Mouse (Mus musculus) intestine, postnatal 0 days (tissue): ENCODE data around the gene Tjp2. TPM values are rescaled to one million over a fixed set of nuclear protein-coding genes. Genes with fewer than 3 reads are reported as not detected.
A peak's percentile ranks its signal among the peaks of the same experiment; 100 is the strongest.

Experiments
- ATAC-seq: fragments of 200-750 bp; cut with Nextera tagmentation; 2 replicates; pipeline ENCODE4 v1.8.0; 2017; ENCODE audit warnings: mild to moderate bottlenecking, moderate TSS enrichment, moderate library complexity
- H3K27ac ChIP-seq: fragments of 300-500 bp; sonication (generic); 2 replicates; pipeline ENCODE4 v1.5.1; 2014; ENCODE audit warnings: mild to moderate bottlenecking, low read depth, low read length, moderate library complexity
- H3K27me3 ChIP-seq: fragments of 300-500 bp; sonication (generic); replicated peaks from 2 replicates; pipeline ENCODE4 v1.6.1; 2014; ENCODE audit warnings: low read length, mixed read lengths; ENCODE audit not compliant: control insufficient read depth, insufficient read depth
- H3K36me3 ChIP-seq: fragments of 300-500 bp; sonication (generic); 2 replicates; pipeline ENCODE4 v1.6.1; 2014; ENCODE audit warnings: mild to moderate bottlenecking, moderate library complexity; ENCODE audit not compliant: control insufficient read depth, insufficient read depth
- H3K4me1 ChIP-seq: fragments of 300-500 bp; sonication (generic); replicated peaks from 2 replicates; pipeline ENCODE4 v1.6.1; 2014; ENCODE audit warnings: antibody characterized with exemption, low read length, mixed read lengths; ENCODE audit not compliant: control insufficient read depth, insufficient read depth
- H3K4me2 ChIP-seq: fragments of 300-500 bp; sonication (generic); replicated peaks from 2 replicates; pipeline ENCODE4 v1.6.1; 2014; ENCODE audit warnings: low read depth, mild to moderate bottlenecking, moderate library complexity
- H3K4me3 ChIP-seq: fragments of 300-500 bp; sonication (generic); 2 replicates; pipeline ENCODE4 v1.5.1; 2014; ENCODE audit warnings: low read depth, low read length
- H3K9ac ChIP-seq: fragments of 300-500 bp; sonication (generic); 2 replicates; pipeline ENCODE4 v1.6.1; 2014; ENCODE audit warnings: mild to moderate bottlenecking, low read depth, low read length
- H3K9me3 ChIP-seq: fragments of 300-500 bp; sonication (generic); 2 replicates; pipeline ENCODE4 v1.6.1; 2016; ENCODE audit warnings: mixed run types; ENCODE audit not compliant: control insufficient read depth
- CTCF ChIP-seq: sonication (generic); IDR thresholded peaks from 2 replicates; pipeline ENCODE4 v1.5.1; 2016; ENCODE audit warnings: low read depth, mild to moderate bottlenecking, control low read depth, antibody characterized with exemption, moderate library complexity
- WGBS: fragments of 180-500 bp; shearing (Covaris S2); extraction: QIAGEN DNeasy Blood & Tissue Kit; methylation state at CpG from one replicate; pipeline ENCODE4 v1.1.7; 2014; 5-methylcytosine and 5-hydroxymethylcytosine counted together
- polyA plus RNA-seq: library from polyadenylated mRNA; unstranded; fragments of >200 nt; fragmentation: Nextera tagmentation; extraction: Ambion mirVana; gene quantifications from 2 replicates; pipeline ENCODE4 v1.2.1, GENCODE M21; 2015

Tjp2 gene
- polyA plus RNA-seq, 1 experiment from 2014 or later, result 26.2 TPM

GRCm38 (mm10) chr19:24077658-24078057 lies 147.2 kb downstream of the Tjp2 start:
- Histone ChIP-seq H3K36me3 (no peaks in the 10 kb centered on the region), H3K27me3 (no peaks in the 10 kb centered on the region), H3K4me3 (no peak overlapping the region), H3K4me2 (no peak overlapping the region), H3K9me3 (no peaks in the 10 kb centered on the region), H3K27ac (no peak overlapping the region), H3K9ac (no peak overlapping the region), H3K4me1 (no peaks in the 10 kb centered on the region)
- TF ChIP-seq CTCF, result no peak
- 97% methylated on average over 3 of the region's 3 CpGs for WGBS
- ATAC-seq, result no peak

GRCm38 (mm10) chr19:24076536-24076935 lies 148.3 kb downstream of the Tjp2 start:
- no peak overlapping the region for H3K9ac ChIP-seq
- H3K9me3 ChIP-seq, result no peaks in the 10 kb centered on the region
- no peak overlapping the region for H3K27ac ChIP-seq
- no peak for ATAC-seq
- no peak for TF ChIP-seq CTCF
- no peaks in the 10 kb centered on the region for H3K36me3 ChIP-seq
- H3K27me3 ChIP-seq, result no peaks in the 10 kb centered on the region
- H3K4me2 ChIP-seq, result no peak overlapping the region
- no peak overlapping the region for H3K4me3 ChIP-seq
- no peaks in the 10 kb centered on the region for H3K4me1 ChIP-seq
- 92% methylated on average over 7 of the region's 7 CpGs for WGBS

GRCm38 (mm10) chr19:24075927-24076326 lies 148.9 kb downstream of the Tjp2 start:
- H3K27me3 ChIP-seq, result no peaks in the 10 kb centered on the region
- no peaks in the 10 kb centered on the region for H3K36me3 ChIP-seq
- H3K9me3 ChIP-seq, result no peaks in the 10 kb centered on the region
- no peak overlapping the region for H3K4me3 ChIP-seq
- ATAC-seq, result no peak
- H3K27ac ChIP-seq, result no peak overlapping the region
- H3K4me2 ChIP-seq, result no peak overlapping the region
- H3K4me1 ChIP-seq, result no peaks in the 10 kb centered on the region
- TF ChIP-seq CTCF, result no peak
- WGBS, result 84% methylated on average over 8 of the region's 8 CpGs
- H3K9ac ChIP-seq, result no peak overlapping the region

- WGBS, result 70% methylated on average over 4 of the region's 4 CpGs
- Histone ChIP-seq H3K4me1 (no peaks in the 10 kb centered on the region), H3K4me3 (no peak overlapping the region), H3K9ac (no peak overlapping the region), H3K27ac (no peak overlapping the region), H3K36me3 (no peaks in the 10 kb centered on the region), H3K9me3 (no peaks in the 10 kb centered on the region), H3K4me2 (no peak overlapping the region), H3K27me3 (no peaks in the 10 kb centered on the region)
- ATAC-seq, result no peak
- no peak for TF ChIP-seq CTCF
These were observed 151.7 kb downstream of the Tjp2 start for GRCm38 (mm10) chr19:24073155-24073554.

- Histone ChIP-seq H3K27me3 (no peaks in the 10 kb centered on the region), H3K4me1 (0 out of 2 replicates have a peak, but pooled peaks cover 4% of the 10 kb centered on the region), H3K4me2 (peak overlapping the region; percentile 32; the same call in 1 of the 2 replicates), H3K4me3 (no peak overlapping the region), H3K9ac (no peak overlapping the region), H3K27ac (peak overlapping the region; percentile 31; the same call in 1 of the 2 replicates), H3K9me3 (no peaks in the 10 kb centered on the region), H3K36me3 (no peaks in the 10 kb centered on the region)
- TF ChIP-seq CTCF, result no peak
- no peak; the same call in 1 of the 2 replicates for ATAC-seq
- 34% methylated on average over 12 of the region's 12 CpGs for WGBS
These were observed 160.4 kb downstream of the Tjp2 start for GRCm38 (mm10) chr19:24064348-24064895.

GRCm38 (mm10) chr19:24063585-24063984 lies 161.2 kb downstream of the Tjp2 start:
- no peak overlapping the region for H3K27ac ChIP-seq
- 0 out of 2 replicates have a peak, but pooled peaks cover 4% of the 10 kb centered on the region for H3K4me1 ChIP-seq
- H3K36me3 ChIP-seq, result no peaks in the 10 kb centered on the region
- WGBS, result 30% methylated on average over 4 of the region's 4 CpGs
- no peak overlapping the region for H3K4me3 ChIP-seq
- no peak for TF ChIP-seq CTCF
- no peaks in the 10 kb centered on the region for H3K27me3 ChIP-seq
- ATAC-seq, result peak; percentile 91
- H3K9me3 ChIP-seq, result no peaks in the 10 kb centered on the region
- H3K9ac ChIP-seq, result no peak overlapping the region
- H3K4me2 ChIP-seq, result peak overlapping the region; percentile 32; the same call in 1 of the 2 replicates
